ENCODE assay signal across 11 mouse cellular contexts in the genomic region with DNA sequence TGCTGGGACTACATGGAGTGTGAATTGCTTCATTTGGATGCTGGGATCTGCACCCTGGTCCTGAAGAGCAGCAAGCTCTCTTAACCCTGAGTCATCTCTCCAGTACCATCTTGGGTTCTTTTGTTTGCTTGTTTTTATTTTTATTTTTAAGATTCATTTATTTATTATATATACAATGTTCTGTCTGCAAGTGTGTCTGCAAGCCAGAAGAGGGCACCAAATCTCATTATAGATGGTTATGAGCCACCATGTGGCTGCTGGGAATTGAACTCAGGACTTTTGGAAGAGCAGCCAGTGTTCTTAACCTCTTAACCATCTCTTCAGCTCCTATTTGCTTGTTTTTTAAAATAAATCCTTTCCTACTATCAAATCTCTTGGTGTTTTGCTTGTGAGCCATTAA.
"Had no signal": no experiment of that assay in that cellular context is flagged by ENCODE, and none has a peak within 500 bp of the region (broad histone marks: within the 10 kb centered on the region; RNA-seq: fewer than 3 reads in every experiment).

No protein-coding gene starts in this region.

- H3K4me3 ChIP-seq: kidney, embryonic 15.5 days; limb, embryonic 15.5 days; liver, embryonic 13.5 days; midbrain, embryonic 10.5 days; midbrain, embryonic 15.5 days; neural tube, embryonic 13.5 days had no signal

- DNase-seq: kidney, adult 2 months; kidney, postnatal 25 days; liver, embryonic 13.5 days; lung, adult 18-20 months; lung, postnatal 4 days; retina, postnatal 1 day had no signal

- H3K27ac ChIP-seq: kidney, embryonic 15.5 days; limb, embryonic 15.5 days; liver, embryonic 13.5 days; midbrain, embryonic 10.5 days; midbrain, embryonic 15.5 days; neural tube, embryonic 13.5 days had no signal

- H3K27me3 ChIP-seq: kidney, embryonic 15.5 days; limb, embryonic 15.5 days; liver, embryonic 13.5 days; midbrain, embryonic 15.5 days; neural tube, embryonic 13.5 days had no signal

- H3K9me3 ChIP-seq: kidney, embryonic 15.5 days; limb, embryonic 15.5 days; liver, embryonic 13.5 days; midbrain, embryonic 10.5 days; midbrain, embryonic 15.5 days; neural tube, embryonic 13.5 days had no signal

- H3K4me1 ChIP-seq: kidney, embryonic 15.5 days; limb, embryonic 15.5 days; midbrain, embryonic 10.5 days; midbrain, embryonic 15.5 days; neural tube, embryonic 13.5 days had no signal

- H3K4me2 ChIP-seq: kidney, embryonic 15.5 days; limb, embryonic 15.5 days; liver, embryonic 13.5 days; midbrain, embryonic 15.5 days; neural tube, embryonic 13.5 days had no signal

- ATAC-seq: midbrain, embryonic 15.5 days had no signal

- H3K9ac ChIP-seq: kidney, embryonic 15.5 days; limb, embryonic 15.5 days; liver, embryonic 13.5 days; midbrain, embryonic 15.5 days; neural tube, embryonic 13.5 days had no signal
